Mouse (Mus musculus): Measurements from ENCODE around the gene Recql5. TPM values are rescaled to one million over a fixed set of nuclear protein-coding genes. Genes with fewer than 3 reads are reported as not detected.

The Recql5 gene
- polyA plus RNA-seq, 1 experiment from 2014 or later = 21.5 TPM

- H3K4me3 ChIP-seq (ENCODE audit: low read depth, low read length) = no peak overlapping the region
- H3K9me3 ChIP-seq (ENCODE audit: control insufficient read depth, low read length) = no peaks in the 10 kb centered on the region
- WGBS = 94% methylated on average over 5 of the region's 5 CpGs
- DNase-seq (ENCODE audit: low spot score) (no peak), ATAC-seq (ENCODE audit: insufficient number of reproducible peaks, low FRiP score, low TSS enrichment, low read depth) (no peak)
- H3K4me2 ChIP-seq (ENCODE audit: low read depth, severe bottlenecking) = no peak overlapping the region
- H3K27me3 ChIP-seq (ENCODE audit: control insufficient read depth, insufficient read depth, low read length) = no peaks in the 10 kb centered on the region
- no peak overlapping the region for H3K27ac ChIP-seq (replicated peaks; ENCODE audit: low read depth, low read length)
- H3K4me1 ChIP-seq (ENCODE audit: control insufficient read depth, insufficient read depth, low read length) = no peaks in the 10 kb centered on the region
- H3K36me3 ChIP-seq (ENCODE audit: control insufficient read depth, insufficient read depth, low read length) = peaks cover 2% of the 10 kb centered on the region
- H3K9ac ChIP-seq (ENCODE audit: low read length) = no peak overlapping the region
Observed at GRCm38 (mm10) chr11:115911134-115911561, 22.1 kb downstream of the Recql5 start.

- H3K27me3 ChIP-seq (ENCODE audit: control insufficient read depth, insufficient read depth, low read length) = no peaks in the 10 kb centered on the region
- DNase-seq (ENCODE audit: low spot score) = no peak
- WGBS = 88% methylated on average over 5 of the region's 5 CpGs
Observed at GRCm38 (mm10) chr11:115906521-115906920, 26.8 kb downstream of the Recql5 start.

GRCm38 (mm10) chr11:115906116-115906515 lies 27.2 kb downstream of the Recql5 start:
- DNase-seq (ENCODE audit: low spot score) = no peak
- no peaks in the 10 kb centered on the region for H3K4me1 ChIP-seq (ENCODE audit: control insufficient read depth, insufficient read depth, low read length)
- no peak overlapping the region for H3K4me3 ChIP-seq (ENCODE audit: low read depth, low read length)
- H3K9me3 ChIP-seq (ENCODE audit: control insufficient read depth, low read length) = no peaks in the 10 kb centered on the region
- no peak overlapping the region for H3K27ac ChIP-seq (replicated peaks; ENCODE audit: low read depth, low read length)
- H3K27me3 ChIP-seq (ENCODE audit: control insufficient read depth, insufficient read depth, low read length) = no peaks in the 10 kb centered on the region
- H3K9ac ChIP-seq (ENCODE audit: low read length) = no peak overlapping the region
- no peak overlapping the region for H3K4me2 ChIP-seq (ENCODE audit: low read depth, severe bottlenecking)
- H3K36me3 ChIP-seq (ENCODE audit: control insufficient read depth, insufficient read depth, low read length) = peaks cover 2% of the 10 kb centered on the region; the same call in 1 of the 2 replicates
- no peak for ATAC-seq (ENCODE audit: insufficient number of reproducible peaks, low FRiP score, low TSS enrichment, low read depth)
- WGBS = 82% methylated on average over 3 of the region's 3 CpGs

More at GRCm38 (mm10) chr11:115906521-115906920, 26.8 kb downstream of the Recql5 start:
- H3K27ac ChIP-seq (replicated peaks; ENCODE audit: low read depth, low read length) = no peak overlapping the region
- ATAC-seq (ENCODE audit: insufficient number of reproducible peaks, low FRiP score, low TSS enrichment, low read depth) = no peak
- H3K4me1 ChIP-seq (ENCODE audit: control insufficient read depth, insufficient read depth, low read length) = no peaks in the 10 kb centered on the region
- peaks cover 2% of the 10 kb centered on the region; the same call in 1 of the 2 replicates for H3K36me3 ChIP-seq (ENCODE audit: control insufficient read depth, insufficient read depth, low read length)
- no peak overlapping the region for H3K9ac ChIP-seq (ENCODE audit: low read length)
- no peak overlapping the region for H3K4me2 ChIP-seq (ENCODE audit: low read depth, severe bottlenecking)
- H3K9me3 ChIP-seq (ENCODE audit: control insufficient read depth, low read length) = no peaks in the 10 kb centered on the region
- H3K4me3 ChIP-seq (ENCODE audit: low read depth, low read length) = no peak overlapping the region

GRCm38 (mm10) chr11:115904956-115905790 lies 28.1 kb downstream of the Recql5 start:
- no peak overlapping the region for H3K9ac ChIP-seq (ENCODE audit: low read length)
- H3K4me2 ChIP-seq (ENCODE audit: low read depth, severe bottlenecking) = no peak overlapping the region
- H3K27me3 ChIP-seq (ENCODE audit: control insufficient read depth, insufficient read depth, low read length) = no peaks in the 10 kb centered on the region
- peaks cover 2% of the 10 kb centered on the region; the same call in 1 of the 2 replicates for H3K36me3 ChIP-seq (ENCODE audit: control insufficient read depth, insufficient read depth, low read length)
- H3K27ac ChIP-seq (replicated peaks; ENCODE audit: low read depth, low read length) = no peak overlapping the region
- H3K4me3 ChIP-seq (ENCODE audit: low read depth, low read length) = no peak overlapping the region
- ATAC-seq (ENCODE audit: insufficient number of reproducible peaks, low FRiP score, low TSS enrichment, low read depth) (no peak), DNase-seq (ENCODE audit: low spot score) (no peak)
- H3K4me1 ChIP-seq (ENCODE audit: control insufficient read depth, insufficient read depth, low read length) = peaks cover 1% of the 10 kb centered on the region
- no peaks in the 10 kb centered on the region for H3K9me3 ChIP-seq (ENCODE audit: control insufficient read depth, low read length)
- WGBS = 62% methylated on average over 16 of the region's 16 CpGs

- H3K4me1 ChIP-seq (ENCODE audit: control insufficient read depth, insufficient read depth, low read length) = peaks cover 9% of the 10 kb centered on the region
- no peak overlapping the region; the same call in 1 of the 2 replicates for H3K9ac ChIP-seq (ENCODE audit: low read length)
- DNase-seq (ENCODE audit: low spot score) = no peak
- 79% methylated on average over 8 of the region's 8 CpGs for WGBS
- H3K27me3 ChIP-seq (ENCODE audit: control insufficient read depth, insufficient read depth, low read length) = no peaks in the 10 kb centered on the region
- ATAC-seq (ENCODE audit: insufficient number of reproducible peaks, low FRiP score, low TSS enrichment, low read depth) = no peak
- no peak overlapping the region; the same call in 1 of the 2 replicates for H3K27ac ChIP-seq (replicated peaks; ENCODE audit: low read depth, low read length)
- H3K4me3 ChIP-seq (ENCODE audit: low read depth, low read length) = no peak overlapping the region
- H3K9me3 ChIP-seq (ENCODE audit: control insufficient read depth, low read length) = no peaks in the 10 kb centered on the region
- peaks cover 2% of the 10 kb centered on the region; the same call in 1 of the 2 replicates for H3K36me3 ChIP-seq (ENCODE audit: control insufficient read depth, insufficient read depth, low read length)
- no peak overlapping the region for H3K4me2 ChIP-seq (ENCODE audit: low read depth, severe bottlenecking)
Observed at GRCm38 (mm10) chr11:115904231-115904955, 28.9 kb downstream of the Recql5 start.

- Histone ChIP-seq H3K27me3 (ENCODE audit: control insufficient read depth, insufficient read depth, low read length) (no peaks in the 10 kb centered on the region), H3K4me2 (ENCODE audit: low read depth, severe bottlenecking) (no peak overlapping the region), H3K9ac (ENCODE audit: low read length) (no peak overlapping the region), H3K4me1 (ENCODE audit: control insufficient read depth, insufficient read depth, low read length) (peaks cover 9% of the 10 kb centered on the region), H3K36me3 (ENCODE audit: control insufficient read depth, insufficient read depth, low read length) (peaks cover 2% of the 10 kb centered on the region; the same call in 1 of the 2 replicates), H3K4me3 (ENCODE audit: low read depth, low read length) (no peak overlapping the region), H3K9me3 (ENCODE audit: control insufficient read depth, low read length) (no peaks in the 10 kb centered on the region), H3K27ac (replicated peaks; ENCODE audit: low read depth, low read length) (no peak overlapping the region; the same call in 1 of the 2 replicates)
- ATAC-seq (ENCODE audit: insufficient number of reproducible peaks, low FRiP score, low TSS enrichment, low read depth) (no peak), DNase-seq (ENCODE audit: low spot score) (no peak)
- WGBS = 73% methylated on average over 11 of the region's 11 CpGs
Observed at GRCm38 (mm10) chr11:115903384-115904230, 29.7 kb downstream of the Recql5 start.

GRCm38 (mm10) chr11:115902831-115903230 lies 30.4 kb downstream of the Recql5 start:
- no peak for DNase-seq (ENCODE audit: low spot score)
- H3K4me3 ChIP-seq (ENCODE audit: low read depth, low read length) = no peak overlapping the region
- H3K36me3 ChIP-seq (ENCODE audit: control insufficient read depth, insufficient read depth, low read length) = peaks cover 2% of the 10 kb centered on the region; the same call in 1 of the 2 replicates
- H3K4me1 ChIP-seq (ENCODE audit: control insufficient read depth, insufficient read depth, low read length) = peaks cover 9% of the 10 kb centered on the region
- no peak for ATAC-seq (ENCODE audit: insufficient number of reproducible peaks, low FRiP score, low TSS enrichment, low read depth)
- 86% methylated on average over 1 of the region's 1 CpGs for WGBS
- H3K9me3 ChIP-seq (ENCODE audit: control insufficient read depth, low read length) = no peaks in the 10 kb centered on the region
- H3K9ac ChIP-seq (ENCODE audit: low read length) = no peak overlapping the region
- no peak overlapping the region for H3K4me2 ChIP-seq (ENCODE audit: low read depth, severe bottlenecking)
- H3K27ac ChIP-seq (replicated peaks; ENCODE audit: low read depth, low read length) = no peak overlapping the region
- no peaks in the 10 kb centered on the region for H3K27me3 ChIP-seq (ENCODE audit: control insufficient read depth, insufficient read depth, low read length)

- Histone ChIP-seq H3K36me3 (ENCODE audit: control insufficient read depth, insufficient read depth, low read length) (peaks cover 2% of the 10 kb centered on the region; the same call in 1 of the 2 replicates), H3K4me3 (ENCODE audit: low read depth, low read length) (no peak overlapping the region), H3K9ac (ENCODE audit: low read length) (no peak overlapping the region), H3K27me3 (ENCODE audit: control insufficient read depth, insufficient read depth, low read length) (no peaks in the 10 kb centered on the region), H3K4me1 (ENCODE audit: control insufficient read depth, insufficient read depth, low read length) (peaks cover 9% of the 10 kb centered on the region), H3K4me2 (ENCODE audit: low read depth, severe bottlenecking) (no peak overlapping the region), H3K27ac (replicated peaks; ENCODE audit: low read depth, low read length) (no peak overlapping the region), H3K9me3 (ENCODE audit: control insufficient read depth, low read length) (no peaks in the 10 kb centered on the region)
- DNase-seq (ENCODE audit: low spot score) = no peak
- no peak for ATAC-seq (ENCODE audit: insufficient number of reproducible peaks, low FRiP score, low TSS enrichment, low read depth)
- WGBS = 82% methylated on average over 5 of the region's 5 CpGs
Observed at GRCm38 (mm10) chr11:115902177-115902576, 31.1 kb downstream of the Recql5 start.

Data from limb, embryonic 11.5 days (tissue).